Mouse (Mus musculus): ENCODE results near the gene Smug1.

GRCm38 (mm10) chr15:103170316-103170679 lies 3.4 kb upstream of the Smug1 start:
- TF ChIP-seq EP300 (IDR thresholded peaks at IDR 0.05; ENCODE audit: low read depth) (no peak), CTCF (IDR thresholded peaks at IDR 0.05; ENCODE audit: low read depth) (no peak)
